Mouse (Mus musculus): ENCODE data around the gene Clhc1. TPM values are rescaled to one million over a fixed set of nuclear protein-coding genes. Genes with fewer than 3 reads are reported as not detected.

Clhc1 gene
- total RNA-seq, 2 experiments from 2014 or later, result not detected

Other genes with a start within 250 kb of the Clhc1 start
- 10 to 100 TPM; 18.6 to 19.5 TPM for gene Ccdc88a, start 174.3 kb upstream of the Clhc1 start, total RNA-seq (2021)
- gene Prorsd1, start 32.9 kb upstream of the Clhc1 start, total RNA-seq (2021), result 10 to 100 TPM; 18.0 to 18.2 TPM
- gene Mtif2, start 21.5 kb upstream of the Clhc1 start, total RNA-seq (2021), result 10 to 100 TPM; 50.2 to 53.4 TPM
- gene Rps27a, start 159 bp downstream of the Clhc1 start, total RNA-seq (2021), result 100 to 1,000 TPM; 627 to 630 TPM
- gene Rtn4, start 145.0 kb downstream of the Clhc1 start, total RNA-seq (2021), result 100 to 1,000 TPM; 186 to 197 TPM